37 mouse cellular contexts compared by ENCODE assay signal in genomic region chr19:6178775-6179174, GRCm38 (mm10). TPM values are rescaled to one million over a fixed set of nuclear protein-coding genes. Genes with fewer than 3 reads are reported as not detected.
"Had no signal": no experiment of that assay in that cellular context is flagged by ENCODE, and none has a peak within 500 bp of the region (broad histone marks: within the 10 kb centered on the region; RNA-seq: fewer than 3 reads in every experiment).

No protein-coding gene starts in this region.

- H3K9ac ChIP-seq: embryonic facial prominence, embryonic 12.5 days; embryonic facial prominence, embryonic 13.5 days; embryonic facial prominence, embryonic 15.5 days; forebrain, embryonic 12.5 days; forebrain, embryonic 13.5 days; forebrain, embryonic 15.5 days; forebrain, postnatal 0 days had no signal

- H3K27ac ChIP-seq: embryonic facial prominence, embryonic 10.5 days; embryonic facial prominence, embryonic 12.5 days; embryonic facial prominence, embryonic 13.5 days; embryonic facial prominence, embryonic 15.5 days; forebrain, embryonic 10.5 days; forebrain, embryonic 12.5 days; forebrain, embryonic 13.5 days; forebrain, embryonic 15.5 days; gastrocnemius, adult 2 months; heart, adult 2 months; heart, embryonic 10.5 days had no signal

- H3K4me2 ChIP-seq: embryonic facial prominence, embryonic 12.5 days; embryonic facial prominence, embryonic 13.5 days; embryonic facial prominence, embryonic 15.5 days; forebrain, embryonic 12.5 days; forebrain, embryonic 13.5 days; forebrain, embryonic 15.5 days had no signal

- H3K27me3 ChIP-seq: embryonic facial prominence, embryonic 12.5 days; embryonic facial prominence, embryonic 13.5 days; embryonic facial prominence, embryonic 15.5 days; forebrain, embryonic 12.5 days; forebrain, embryonic 13.5 days; forebrain, embryonic 15.5 days had no signal

- H3K4me3 ChIP-seq: embryonic facial prominence, embryonic 10.5 days; embryonic facial prominence, embryonic 12.5 days; embryonic facial prominence, embryonic 13.5 days; embryonic facial prominence, embryonic 15.5 days; erythroblast, embryonic 14.5 days; forebrain, embryonic 10.5 days; forebrain, embryonic 12.5 days; forebrain, embryonic 13.5 days; forebrain, embryonic 15.5 days; gastrocnemius, adult 2 months; heart, adult 2 months; heart, embryonic 10.5 days had no signal

- H3K36me3 ChIP-seq: embryonic facial prominence, embryonic 10.5 days; embryonic facial prominence, embryonic 12.5 days; embryonic facial prominence, embryonic 13.5 days; embryonic facial prominence, embryonic 15.5 days; forebrain, embryonic 10.5 days; forebrain, embryonic 12.5 days; forebrain, embryonic 15.5 days; heart, embryonic 10.5 days had no signal

- H3K9me3 ChIP-seq: embryonic facial prominence, embryonic 10.5 days; embryonic facial prominence, embryonic 12.5 days; embryonic facial prominence, embryonic 13.5 days; embryonic facial prominence, embryonic 15.5 days; forebrain, embryonic 12.5 days; forebrain, embryonic 15.5 days; heart, embryonic 10.5 days had no signal

- H3K4me1 ChIP-seq: embryonic facial prominence, embryonic 13.5 days; embryonic facial prominence, embryonic 15.5 days; forebrain, embryonic 13.5 days; forebrain, embryonic 15.5 days; heart, embryonic 10.5 days had no signal

- DNase-seq: cerebellum, adult 9-11 months; cerebellum, postnatal 10 days; cerebellum, postnatal 14 days; cerebellum, postnatal 25 days; cerebellum, postnatal 36 days; embryo, embryonic 11 days; forebrain, postnatal 0 days; gastrocnemius, adult 2 months; gastrocnemius, postnatal 10 days; gastrocnemius, postnatal 14 days; gastrocnemius, postnatal 25 days; gastrocnemius, postnatal 36 days; heart, adult 11 months; heart, adult 18-20 months; heart, adult 2 months had no signal

RNA-seq across cellular contexts. Expression of gene Majin, which starts 5.4 kb away (rescaled TPM):
- total RNA-seq: common myeloid progenitor, adult 5-6 weeks; forebrain, postnatal 0 days; gastrocnemius, adult 18-20 months; gastrocnemius, adult 2 months; gastrocnemius, adult 8-10 months; gastrocnemius, postnatal 10 days; gastrocnemius, postnatal 14 days; gastrocnemius, postnatal 25 days; gastrocnemius, postnatal 36 days; gastrocnemius, postnatal 4 days; granulocyte monocyte progenitor cell, adult 5-6 weeks; heart, adult 18-20 months; heart, adult 2 months; heart, adult 8-10 months had no signal
- polyA plus RNA-seq: embryonic facial prominence, embryonic 10.5 days; embryonic facial prominence, embryonic 11.5 days; embryonic facial prominence, embryonic 12.5 days; embryonic facial prominence, embryonic 13.5 days; embryonic facial prominence, embryonic 14.5 days; erythroblast, embryonic 14.5 days; forebrain, embryonic 10.5 days; forebrain, embryonic 11.5 days; forebrain, embryonic 12.5 days; forebrain, embryonic 13.5 days; forebrain, embryonic 14.5 days; forebrain, embryonic 15.5 days; forebrain, embryonic 16.5 days; forebrain, postnatal 0 days; heart, embryonic 10.5 days had no signal

RNA-seq across cellular contexts. Expression of gene Batf2, which starts 38.0 kb away (rescaled TPM):
- total RNA-seq: forebrain, postnatal 0 days had no signal
- polyA plus RNA-seq: embryonic facial prominence, embryonic 10.5 days; embryonic facial prominence, embryonic 11.5 days; embryonic facial prominence, embryonic 12.5 days; embryonic facial prominence, embryonic 13.5 days; erythroblast, embryonic 14.5 days; forebrain, embryonic 10.5 days; forebrain, embryonic 11.5 days; forebrain, embryonic 12.5 days; forebrain, embryonic 13.5 days; forebrain, embryonic 14.5 days; forebrain, embryonic 15.5 days; forebrain, embryonic 16.5 days; forebrain, postnatal 0 days; heart, embryonic 10.5 days had no signal

RNA-seq across cellular contexts. Expression of gene Gpha2, which starts 47.4 kb away (rescaled TPM):
- total RNA-seq: forebrain, postnatal 0 days; gastrocnemius, adult 18-20 months; gastrocnemius, adult 2 months; gastrocnemius, adult 8-10 months; gastrocnemius, postnatal 10 days; gastrocnemius, postnatal 14 days; gastrocnemius, postnatal 25 days; gastrocnemius, postnatal 36 days; gastrocnemius, postnatal 4 days; granulocyte monocyte progenitor cell, adult 5-6 weeks; heart, adult 18-20 months; heart, adult 2 months; heart, adult 8-10 months had no signal
- polyA plus RNA-seq: erythroblast, embryonic 14.5 days; forebrain, embryonic 11.5 days; forebrain, embryonic 13.5 days; forebrain, embryonic 14.5 days; forebrain, embryonic 15.5 days; forebrain, embryonic 16.5 days; forebrain, postnatal 0 days; frontal cortex, adult 2 months had no signal
